Mouse (Mus musculus) kidney, adult 2 months (tissue): ENCODE measurements around the gene Ifna14. TPM values are rescaled to one million over a fixed set of nuclear protein-coding genes. Genes with fewer than 3 reads are reported as not detected.
A peak's percentile ranks its signal among the peaks of the same experiment; 100 is the strongest.
"Not testable (repeated sequence)": the region's sequence is repeated elsewhere in the genome, so short reads cannot be mapped to it uniquely, and the experiment has no call there.

ENCODE experiments used
- DNase-seq: peaks from one replicate; pipeline ENCODE4 v3.0.0; 2021
- H3K27ac ChIP-seq: fragments of 200-500 bp; 2 replicates; pipeline ENCODE4 v1.5.1; 2012; ENCODE audit warnings: low read depth, low read length, control low read depth, inconsistent platforms; ENCODE audit not compliant: insufficient read depth
- H3K27me3 ChIP-seq: fragments of 200-500 bp; replicated peaks from 2 replicates; pipeline ENCODE4 v1.6.1; 2012; ENCODE audit warnings: mild to moderate bottlenecking, moderate library complexity, low read length, inconsistent platforms; ENCODE audit not compliant: control insufficient read depth, insufficient read depth
- H3K36me3 ChIP-seq: fragments of 200-500 bp; 2 replicates; pipeline ENCODE4 v1.6.1; 2012; ENCODE audit warnings: mild to moderate bottlenecking, moderate library complexity, low read length, inconsistent platforms; ENCODE audit not compliant: control insufficient read depth, insufficient read depth
- H3K4me1 ChIP-seq: fragments of 200-500 bp; 2 replicates; pipeline ENCODE4 v1.6.1; 2011; ENCODE audit warnings: low read length; ENCODE audit not compliant: control insufficient read depth, insufficient read depth
- H3K4me3 ChIP-seq: fragments of 200-500 bp; 2 replicates; pipeline ENCODE4 v1.5.1; 2011; ENCODE audit warnings: mild to moderate bottlenecking, low read depth, low read length, control low read depth; ENCODE audit not compliant: insufficient read depth
- CTCF ChIP-seq: fragments of 200-500 bp; conservative IDR thresholded peaks from 2 replicates; pipeline ENCODE4 v1.5.1; 2011; ENCODE audit warnings: low read depth, mild to moderate bottlenecking, control low read depth, low read length, moderate library complexity, mixed read lengths; ENCODE audit not compliant: insufficient read depth, insufficient read length
- POLR2A ChIP-seq: fragments of 200-500 bp; IDR thresholded peaks from one replicate; pipeline ENCODE4 v1.6.1; 2011; ENCODE audit warnings: low read depth, low read length, control low read depth
- WGBS: fragments of 180-500 bp; shearing (Covaris S2); methylation state at CpG from one replicate; pipeline ENCODE4 v1.1.7; 2018; 5-methylcytosine and 5-hydroxymethylcytosine counted together
- polyA plus RNA-seq: library from polyadenylated mRNA; depleted of rRNA; stranded (reverse); fragments of >200 nt; gene quantifications from 2 replicates; pipeline ENCODE4 v1.2.3, GENCODE M21; 2012; rRNA removed

The Ifna14 gene
- polyA plus RNA-seq: not detected in 2 replicates

- Histone ChIP-seq H3K4me1 (no peaks in the 10 kb centered on the region), H3K36me3 (no peaks in the 10 kb centered on the region), H3K27ac (no peak within 1 kb of the TSS), H3K27me3 (no peaks in the 10 kb centered on the region), H3K4me3 (no peak within 1 kb of the TSS)
- 79% methylated on average over 1 of the region's 1 CpGs for WGBS
- no peak for DNase-seq
- TF ChIP-seq POLR2A (no peak), CTCF (no peak)
Observed at GRCm38 (mm10) chr4:88571698-88572097, at the start of gene Ifna14. Gene Ifna14, minus strand, starts transcription at chr4:88571798.

- no peak for DNase-seq
- Histone ChIP-seq H3K4me3 (no peak within 1 kb of the TSS), H3K27ac (no peak within 1 kb of the TSS), H3K4me1 (peaks cover 3% of the 10 kb centered on the region; the same call in 1 of the 2 replicates), H3K27me3 (no peaks in the 10 kb centered on the region; the same call in 1 of the 2 replicates), H3K36me3 (no peaks in the 10 kb centered on the region)
- no peak for TF ChIP-seq POLR2A
- no peak for TF ChIP-seq CTCF
Observed at GRCm38 (mm10) chr4:88603276-88603675, 31.7 kb upstream of the Ifna14 start, which contains the start of gene Ifna12. Gene Ifna12, minus strand, starts transcription at chr4:88603376.

- Histone ChIP-seq H3K27me3 (no peaks in the 10 kb centered on the region), H3K4me3 (no peak within 1 kb of the TSS), H3K4me1 (no peaks in the 10 kb centered on the region), H3K36me3 (no peaks in the 10 kb centered on the region), H3K27ac (no peak within 1 kb of the TSS)
- no peak for DNase-seq
- 86% methylated on average over 1 of the region's 1 CpGs for WGBS
- TF ChIP-seq CTCF (no peak), POLR2A (no peak)
Observed at GRCm38 (mm10) chr4:88592285-88592684, 20.7 kb upstream of the Ifna14 start, which contains the start of gene Ifna9. Gene Ifna9, minus strand, starts transcription at chr4:88592385.

- no peaks in the 10 kb centered on the region for H3K4me1 ChIP-seq
- WGBS: 100% methylated on average over 1 of the region's 1 CpGs
Observed at GRCm38 (mm10) chr4:88561791-88562190, 9.8 kb downstream of the Ifna14 start.

GRCm38 (mm10) chr4:88558145-88558544 is 13.5 kb downstream of the Ifna14 start, which contains the start of gene Ifna15:
Gene Ifna15, minus strand, starts transcription at chr4:88558245.
- H3K36me3 ChIP-seq, H3K4me3 ChIP-seq, H3K4me1 ChIP-seq, H3K27ac ChIP-seq, H3K27me3 ChIP-seq, DNase-seq: not testable (repeated sequence)

More at GRCm38 (mm10) chr4:88561791-88562190, 9.8 kb downstream of the Ifna14 start:
- no peak overlapping the region for H3K27ac ChIP-seq
- H3K36me3 ChIP-seq: no peaks in the 10 kb centered on the region
- TF ChIP-seq CTCF (no peak), POLR2A (no peak)
- no peak for DNase-seq
- H3K27me3 ChIP-seq: no peaks in the 10 kb centered on the region
- no peak overlapping the region for H3K4me3 ChIP-seq

GRCm38 (mm10) chr4:88550161-88550945 is 21.2 kb downstream of the Ifna14 start:
- Histone ChIP-seq H3K36me3 (no peaks in the 10 kb centered on the region), H3K4me3 (peak overlapping the region; percentile 47), H3K27ac (no peak overlapping the region), H3K27me3 (no peaks in the 10 kb centered on the region; the same call in 1 of the 2 replicates), H3K4me1 (no peaks in the 10 kb centered on the region; the same call in 1 of the 2 replicates)
- DNase-seq: peak; percentile 88
- TF ChIP-seq POLR2A (no peak), CTCF (peak; percentile 96)
- 18% methylated on average over 22 of the region's 22 CpGs for WGBS

GRCm38 (mm10) chr4:88547986-88548385 is 23.6 kb downstream of the Ifna14 start:
- Histone ChIP-seq H3K27ac (no peak overlapping the region), H3K36me3 (no peaks in the 10 kb centered on the region), H3K27me3 (no peaks in the 10 kb centered on the region), H3K4me3 (no peak overlapping the region), H3K4me1 (no peaks in the 10 kb centered on the region; the same call in 1 of the 2 replicates)
- no peak for DNase-seq
- TF ChIP-seq CTCF: no peak
- no peak for TF ChIP-seq POLR2A
- 94% methylated on average over 1 of the region's 1 CpGs for WGBS
